Mouse (Mus musculus) adrenal gland, adult 18-20 months (tissue): Measurements from ENCODE around the gene Cd1d1. TPM values are rescaled to one million over a fixed set of nuclear protein-coding genes. Genes with fewer than 3 reads are reported as not detected.

Source experiments
- DNase-seq, 2 experiments: peaks; one replicate each; pipeline ENCODE4 v3.0.0; 2021 to 2022; ENCODE audit warnings: low spot score in 2 of 2
- total RNA-seq, 2 experiments: library from RNA; stranded (reverse); gene quantifications; 1 replicate in 1 of 2; 2 replicates in 1 of 2; pipeline ENCODE4 v1.2.3; 2021

Cd1d1 gene
- total RNA-seq, 2 experiments from 2014 or later, result 51.3 to 286 TPM

- DNase-seq, result no peak
These were observed 36.4 kb downstream of the Cd1d1 start for GRCm38 (mm10) chr3:86962665-86963435.

- no peak for DNase-seq
These were observed 37.9 kb downstream of the Cd1d1 start for GRCm38 (mm10) chr3:86961395-86961669.

DNA sequence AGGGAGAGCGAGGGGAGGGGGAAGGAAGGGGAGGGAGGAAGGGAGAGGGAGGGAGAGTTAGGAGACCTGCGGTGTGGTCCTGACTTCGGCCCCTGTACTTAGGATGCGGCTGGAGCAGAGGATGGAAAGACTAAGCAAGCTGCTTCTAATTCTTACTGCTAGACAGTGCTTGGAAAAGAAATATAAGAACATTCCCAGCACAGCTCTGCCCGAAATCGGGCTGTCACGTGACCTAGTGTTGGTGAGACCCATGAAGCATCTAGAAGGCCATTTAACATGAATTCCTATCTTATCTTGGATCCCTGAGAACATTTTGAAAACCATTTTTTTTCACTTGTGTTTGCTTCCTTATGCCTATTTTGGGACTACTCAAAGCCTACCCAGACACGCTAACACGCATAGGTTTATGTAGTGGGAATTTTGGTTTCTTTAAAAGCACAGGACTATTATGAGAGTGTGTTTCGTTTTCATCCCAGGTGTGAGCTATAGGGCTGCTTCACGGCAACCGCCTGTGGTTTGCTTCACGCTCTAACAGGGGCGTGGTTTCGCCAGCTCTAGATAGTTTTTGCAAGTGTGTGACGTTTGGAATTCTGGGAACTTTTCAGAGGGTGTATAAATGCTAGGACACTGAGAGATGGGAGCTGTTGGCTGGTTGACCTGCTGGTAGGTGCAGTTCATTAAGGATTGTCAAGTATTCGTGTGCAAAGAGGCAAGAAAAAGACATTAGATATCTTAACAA lies 38.4 kb downstream of the Cd1d1 start:
- DNase-seq, result no peak

GRCm38 (mm10) chr3:86959088-86959487 lies 40.2 kb downstream of the Cd1d1 start:
- no peak for DNase-seq

- no peak for DNase-seq
These were observed 43.9 kb downstream of the Cd1d1 start for GRCm38 (mm10) chr3:86955376-86955775.

DNA sequence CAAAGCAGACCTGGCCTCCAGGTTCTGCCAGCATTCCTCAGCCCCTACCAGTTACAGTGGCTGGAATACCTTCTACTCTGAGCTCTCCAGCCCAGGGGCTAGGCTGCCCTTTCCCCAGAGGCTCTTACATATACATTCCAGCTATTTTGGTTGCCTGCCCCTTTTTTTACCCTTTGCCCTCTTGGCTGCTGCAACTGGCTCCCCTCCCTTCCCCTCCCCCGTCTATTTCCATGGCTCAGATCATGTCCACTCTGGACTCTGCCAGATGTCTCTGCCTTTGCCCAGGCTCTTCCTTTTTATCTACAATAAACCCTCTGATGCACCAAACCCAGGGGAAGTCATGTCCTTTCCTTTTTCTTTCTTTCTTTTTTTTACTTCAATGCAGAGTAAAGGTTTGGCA lies 44.7 kb downstream of the Cd1d1 start:
- no peak for DNase-seq

DNA sequence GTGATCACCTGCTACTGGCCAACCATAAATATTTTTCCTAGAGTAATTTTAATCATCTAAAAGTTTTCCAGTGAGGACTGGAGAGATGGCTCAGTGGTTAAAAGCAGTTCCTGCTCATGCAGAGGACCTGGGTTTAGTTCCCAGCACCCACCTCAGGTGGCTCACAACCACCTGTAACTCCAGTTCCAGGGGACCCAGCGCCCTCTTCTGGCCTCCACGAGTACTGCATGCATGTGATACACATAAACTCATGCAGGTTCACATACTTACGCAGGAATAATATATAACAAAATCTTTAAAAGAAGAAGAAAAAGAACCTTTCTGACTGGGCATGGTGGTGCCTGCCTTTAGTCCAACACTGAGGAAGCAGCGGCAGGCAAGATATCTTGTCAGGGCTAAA lies 45.4 kb downstream of the Cd1d1 start:
- no peak for DNase-seq

GRCm38 (mm10) chr3:86950652-86951051 lies 48.6 kb downstream of the Cd1d1 start:
- no peak for DNase-seq

Other genes with a start within 250 kb of the Cd1d1 start
- 1 to 10 TPM; 6.0 to 6.5 TPM for gene Dclk2, start 78.6 kb downstream of the Cd1d1 start, total RNA-seq
- gene Kirrel, start 175.3 kb upstream of the Cd1d1 start, total RNA-seq, result 10 to 100 TPM; 11.6 to 13.8 TPM